Mouse (Mus musculus): Measurements from ENCODE around the gene Rsph9. TPM values are rescaled to one million over a fixed set of nuclear protein-coding genes. Genes with fewer than 3 reads are reported as not detected.
A peak's percentile ranks its signal among the peaks of the same experiment; 100 is the strongest.

Rsph9 gene
- total RNA-seq, 4 experiments from 2014 or later, result 24.8 to 32.8 (median 28.2) TPM

GRCm38 (mm10) chr17:46102608-46103159, 41.3 kb downstream of the Rsph9 start:
- DNase-seq (ENCODE audit: low spot score in 2 of 2), result no peak

GRCm38 (mm10) chr17:46101906-46102305, 42.1 kb downstream of the Rsph9 start:
- DNase-seq (ENCODE audit: low spot score in 2 of 2), result no peak

- no peak for DNase-seq (ENCODE audit: low spot score in 2 of 2)
Observed at GRCm38 (mm10) chr17:46098525-46098924, 45.5 kb downstream of the Rsph9 start.

- no peak for DNase-seq (ENCODE audit: low spot score in 2 of 2)
Observed at GRCm38 (mm10) chr17:46091899-46092298, 52.1 kb downstream of the Rsph9 start.

- no peak for DNase-seq (ENCODE audit: low spot score in 2 of 2)
Observed at GRCm38 (mm10) chr17:46091351-46091750, 52.7 kb downstream of the Rsph9 start.

- no peak for DNase-seq (ENCODE audit: low spot score in 2 of 2)
Observed at GRCm38 (mm10) chr17:46086341-46086870, 57.6 kb downstream of the Rsph9 start.

GRCm38 (mm10) chr17:46084091-46084501, 59.9 kb downstream of the Rsph9 start:
- peak; percentile 55 to 68 for DNase-seq (ENCODE audit: low spot score in 2 of 2)

GRCm38 (mm10) chr17:46083381-46083780, 60.6 kb downstream of the Rsph9 start:
- no peak for DNase-seq (ENCODE audit: low spot score in 2 of 2)

- no peak for DNase-seq (ENCODE audit: low spot score in 2 of 2)
Observed at GRCm38 (mm10) chr17:46081657-46082056, 62.4 kb downstream of the Rsph9 start.

- DNase-seq (ENCODE audit: low spot score in 2 of 2), result no peak
Observed at GRCm38 (mm10) chr17:46081042-46081441, 63.0 kb downstream of the Rsph9 start.

- no peak for DNase-seq (ENCODE audit: low spot score in 2 of 2)
Observed at GRCm38 (mm10) chr17:46080388-46080787, 63.6 kb downstream of the Rsph9 start.

GRCm38 (mm10) chr17:46079037-46079436, 65.0 kb downstream of the Rsph9 start:
- no peak for DNase-seq (ENCODE audit: low spot score in 2 of 2)

- no peak for DNase-seq (ENCODE audit: low spot score in 2 of 2)
Observed at GRCm38 (mm10) chr17:46077921-46078534, 66.0 kb downstream of the Rsph9 start.

- DNase-seq (ENCODE audit: low spot score in 2 of 2), result no peak
Observed at GRCm38 (mm10) chr17:46076260-46076551, 67.8 kb downstream of the Rsph9 start.

- no peak for DNase-seq (ENCODE audit: low spot score in 2 of 2)
Observed at GRCm38 (mm10) chr17:46075551-46076259, 68.3 kb downstream of the Rsph9 start.

GRCm38 (mm10) chr17:46075116-46075485, 68.9 kb downstream of the Rsph9 start:
- no peak for DNase-seq (ENCODE audit: low spot score in 2 of 2)

- no peak for DNase-seq (ENCODE audit: low spot score in 2 of 2)
Observed at GRCm38 (mm10) chr17:46074398-46075115, 69.5 kb downstream of the Rsph9 start.

GRCm38 (mm10) chr17:46073730-46074301, 70.2 kb downstream of the Rsph9 start:
- peak; percentile 11 to 20 for DNase-seq (ENCODE audit: low spot score in 2 of 2)

All from layer of hippocampus, adult 8-10 months (tissue).